Mouse (Mus musculus) kidney, adult 2 months (tissue): ENCODE measurements at regions not wholly inside any gene's neighbourhood (a gene's known extent, or its start where the extent isn't known, plus 50 kb on each side); places are given as distances from the start of the nearest gene placed in this dataset.

Experiments used
- CTCF ChIP-seq: fragments of 200-500 bp; conservative IDR thresholded peaks from 2 replicates; pipeline ENCODE4 v1.5.1; 2011; ENCODE audit warnings: low read depth, mild to moderate bottlenecking, control low read depth, low read length, moderate library complexity, mixed read lengths; ENCODE audit not compliant: insufficient read depth, insufficient read length
- POLR2A ChIP-seq: fragments of 200-500 bp; IDR thresholded peaks from one replicate; pipeline ENCODE4 v1.6.1; 2011; ENCODE audit warnings: low read depth, low read length, control low read depth

GRCm38 (mm10) chr10:51278195-51278594 is 202.2 kb upstream of the Gm49339 start:
- TF ChIP-seq CTCF: no peak
- no peak for TF ChIP-seq POLR2A
